8 mouse cellular contexts compared by ENCODE assay signal in genomic region chr4:154139671-154140181, GRCm38 (mm10). TPM values are rescaled to one million over a fixed set of nuclear protein-coding genes. Genes with fewer than 3 reads are reported as not detected.
DNase-seq lines count a peak whose midpoint lies in the region; ATAC-seq and TF ChIP-seq lines count a peak whose summit lies in the region.

No protein-coding gene starts in this region.

- no peak overlapping the region for H3K27ac ChIP-seq in kidney, adult 2 months (ENCODE audit: insufficient read depth, low read depth, low read length)
- H3K27ac ChIP-seq in cerebellum, adult 2 months (ENCODE audit: insufficient read depth, low read length) = no peak overlapping the region
- H3K27ac ChIP-seq in heart, postnatal 0 days (ENCODE audit: low read depth) = no peak overlapping the region
- no peak overlapping the region for H3K27ac ChIP-seq in liver, embryonic 13.5 days

- TF ChIP-seq EP300 in heart, postnatal 0 days (IDR thresholded peaks at IDR 0.05; ENCODE audit: low read depth) = no peak

- no peak for ATAC-seq in heart, postnatal 0 days (ENCODE audit: insufficient read depth, low read depth)
- ATAC-seq in liver, embryonic 13.5 days (ENCODE audit: low read depth) = no peak
- no peak for ATAC-seq in frontal cortex, adult (ENCODE audit: low TSS enrichment)

- peak; percentile 15 for DNase-seq in kidney, adult 2 months
- no peak for DNase-seq in kidney, adult 9 months
- peak; percentile 49 to 59 for DNase-seq in cerebellum, adult 2 months
- no peak for DNase-seq in heart, postnatal 0 days (ENCODE audit: low spot score)
- DNase-seq in liver, embryonic 13.5 days = no peak
- DNase-seq in yolk sac, embryonic 10.5 days (ENCODE audit: low spot score) = no peak
- no peak for DNase-seq in lung, postnatal 14 days

- H3K9ac ChIP-seq in heart, postnatal 0 days (replicated peaks; ENCODE audit: low read depth, low read length) = peak overlapping the region; percentile 47
- H3K9ac ChIP-seq in liver, embryonic 13.5 days = 0 out of 2 replicates have a peak overlapping the region, but pooled peaks have one; percentile 29

- TF ChIP-seq POLR2A in kidney, adult 2 months (IDR thresholded peaks at IDR 0.05; ENCODE audit: low read depth, low read length) = no peak
- TF ChIP-seq POLR2A in cerebellum, adult 2 months (IDR thresholded peaks at IDR 0.05; ENCODE audit: borderline replicate concordance, insufficient read depth, low read length) = no peak

- no peak for TF ChIP-seq CTCF in kidney, adult 2 months (conservative IDR thresholded peaks at IDR 0.05; ENCODE audit: insufficient read depth, insufficient read length, low read depth, low read length)
- no peak for TF ChIP-seq CTCF in cerebellum, adult 2 months (IDR thresholded peaks at IDR 0.05; ENCODE audit: borderline replicate concordance, insufficient read depth, low read depth, low read length)
- no peak for TF ChIP-seq CTCF in heart, postnatal 0 days (IDR thresholded peaks at IDR 0.05; ENCODE audit: low read depth)

- peaks cover 13% of the 10 kb centered on the region for H3K27me3 ChIP-seq in kidney, adult 2 months (replicated peaks; ENCODE audit: control insufficient read depth, insufficient read depth, low read length)
- H3K27me3 ChIP-seq in cerebellum, adult 2 months (ENCODE audit: control insufficient read depth, insufficient read depth, low read length) = no peaks in the 10 kb centered on the region; the same call in 1 of the 2 replicates
- peaks cover 67% of the 10 kb centered on the region for H3K27me3 ChIP-seq in heart, postnatal 0 days (ENCODE audit: control insufficient read depth, insufficient read depth, low read length)
- H3K27me3 ChIP-seq in liver, embryonic 13.5 days = peaks cover 74% of the 10 kb centered on the region

- H3K4me2 ChIP-seq in heart, postnatal 0 days (ENCODE audit: low read depth, low read length) = peak overlapping the region; percentile 91
- H3K4me2 ChIP-seq in liver, embryonic 13.5 days = peak overlapping the region; percentile 96

- H3K4me3 ChIP-seq in kidney, adult 2 months (ENCODE audit: insufficient read depth, low read depth, low read length) = peak overlapping the region; percentile 34
- H3K4me3 ChIP-seq in cerebellum, adult 2 months (replicated peaks; ENCODE audit: insufficient read depth, low read depth, low read length) = peak overlapping the region; percentile 55
- peak overlapping the region; percentile 59 for H3K4me3 ChIP-seq in heart, postnatal 0 days (ENCODE audit: low read depth, low read length)
- peak overlapping the region; percentile 86 for H3K4me3 ChIP-seq in liver, embryonic 13.5 days (replicated peaks)

- under 1% methylated on average over 50 of the region's 59 CpGs for WGBS in kidney, adult 2 months
- under 1% methylated on average over 56 of the region's 59 CpGs for WGBS in cerebellum, adult 2 months
- WGBS in heart, postnatal 0 days = under 1% methylated on average over 47 of the region's 59 CpGs
- WGBS in liver, embryonic 13.5 days (ENCODE audit: insufficient replicate concordance) = 1% methylated on average over 59 of the region's 59 CpGs

- no peaks in the 10 kb centered on the region for H3K36me3 ChIP-seq in kidney, adult 2 months (ENCODE audit: control insufficient read depth, insufficient read depth, low read length)
- no peaks in the 10 kb centered on the region for H3K36me3 ChIP-seq in heart, postnatal 0 days (replicated peaks; ENCODE audit: control insufficient read depth, insufficient read depth, low read length)
- H3K36me3 ChIP-seq in liver, embryonic 13.5 days = no peaks in the 10 kb centered on the region

- H3K4me1 ChIP-seq in kidney, adult 2 months (ENCODE audit: control insufficient read depth, insufficient read depth, low read length) = peaks cover 6% of the 10 kb centered on the region; the same call in 1 of the 2 replicates
- H3K4me1 ChIP-seq in cerebellum, adult 2 months (ENCODE audit: control insufficient read depth, insufficient read depth, low read length) = peaks cover 14% of the 10 kb centered on the region
- peaks cover 29% of the 10 kb centered on the region for H3K4me1 ChIP-seq in heart, postnatal 0 days (ENCODE audit: control insufficient read depth, insufficient read depth)
- peaks cover 46% of the 10 kb centered on the region for H3K4me1 ChIP-seq in liver, embryonic 13.5 days (replicated peaks)

- H3K9me3 ChIP-seq in heart, postnatal 0 days (replicated peaks; ENCODE audit: control insufficient read depth, low read length) = no peaks in the 10 kb centered on the region
- no peaks in the 10 kb centered on the region for H3K9me3 ChIP-seq in liver, embryonic 13.5 days (replicated peaks)

RNA-seq across cellular contexts. Expression of gene Trp73, which starts 0.3 kb away (rescaled TPM):
- polyA plus RNA-seq in kidney, adult 2 months (2012; rRNA removed) = 0.03 TPM in 2 replicates
- polyA plus RNA-seq in cerebellum, adult 2 months (2012; rRNA removed) = 1.7 and 2.6 TPM in 2 replicates
- total RNA-seq in heart, postnatal 0 days (2014; rRNA removed; ENCODE audit: low replicate concordance) = not detected in 2 replicates
- 0.08 TPM in 1 of 2 replicates, not detected in the other for polyA plus RNA-seq in heart, postnatal 0 days (2015; fragmentation: Nextera tagmentation; extraction: Ambion mirVana)
- polyA plus RNA-seq in liver, embryonic 13.5 days (2015; fragmentation: Nextera tagmentation; extraction: Ambion mirVana) = 0.17 TPM in 1 of 2 replicates, not detected in the other

RNA-seq across cellular contexts. Expression of gene Wrap73, which starts 2.4 kb away (rescaled TPM):
- 18.4 and 18.7 TPM in 2 replicates for polyA plus RNA-seq in kidney, adult 2 months (2012; rRNA removed)
- polyA plus RNA-seq in cerebellum, adult 2 months (2012; rRNA removed) = 55.6 and 60.3 TPM in 2 replicates
- total RNA-seq in heart, postnatal 0 days (2014; rRNA removed; ENCODE audit: low replicate concordance) = 18.5 and 24.0 TPM in 2 replicates
- polyA plus RNA-seq in heart, postnatal 0 days (2015; fragmentation: Nextera tagmentation; extraction: Ambion mirVana) = 14.3 and 16.6 TPM in 2 replicates
- polyA plus RNA-seq in liver, embryonic 13.5 days (2015; fragmentation: Nextera tagmentation; extraction: Ambion mirVana) = 26.9 and 29.9 TPM in 2 replicates

RNA-seq across cellular contexts. Expression of gene Tprgl, which starts 20.7 kb away (rescaled TPM):
- 173 and 177 TPM in 2 replicates for polyA plus RNA-seq in kidney, adult 2 months (2012; rRNA removed)
- polyA plus RNA-seq in cerebellum, adult 2 months (2012; rRNA removed) = 261 and 272 TPM in 2 replicates
- 116 and 146 TPM in 2 replicates for total RNA-seq in heart, postnatal 0 days (2014; rRNA removed; ENCODE audit: low replicate concordance)
- polyA plus RNA-seq in heart, postnatal 0 days (2015; fragmentation: Nextera tagmentation; extraction: Ambion mirVana) = 123 and 131 TPM in 2 replicates
- polyA plus RNA-seq in liver, embryonic 13.5 days (2015; fragmentation: Nextera tagmentation; extraction: Ambion mirVana) = 138 and 145 TPM in 2 replicates

RNA-seq across cellular contexts. Expression of gene Megf6, which starts 30.8 kb away (rescaled TPM):
- polyA plus RNA-seq in kidney, adult 2 months (2012; rRNA removed) = 0.55 and 1.2 TPM in 2 replicates
- 2.6 and 2.9 TPM in 2 replicates for polyA plus RNA-seq in cerebellum, adult 2 months (2012; rRNA removed)
- total RNA-seq in heart, postnatal 0 days (2014; rRNA removed; ENCODE audit: low replicate concordance) = 53.3 and 79.8 TPM in 2 replicates
- 11.6 and 12.9 TPM in 2 replicates for polyA plus RNA-seq in heart, postnatal 0 days (2015; fragmentation: Nextera tagmentation; extraction: Ambion mirVana)
- polyA plus RNA-seq in liver, embryonic 13.5 days (2015; fragmentation: Nextera tagmentation; extraction: Ambion mirVana) = 1.5 and 1.6 TPM in 2 replicates

Comparison
In these comparisons a context has a peak if more than half of its experiments do, and no peak if none do; other contexts are left out.
1. DNase-seq: peak in kidney, adult 2 months (single experiment) and cerebellum, adult 2 months (2 of 2); none in kidney, adult 9 months (single experiment), heart, postnatal 0 days (single experiment), liver, embryonic 13.5 days (single experiment), yolk sac, embryonic 10.5 days (single experiment) and lung, postnatal 14 days (single experiment).
2. H3K4me3 ChIP-seq: peak in every context shown above with its lines; median percentile 86 in liver, embryonic 13.5 days; 59 in heart, postnatal 0 days; 55 in cerebellum, adult 2 months; 34 in kidney, adult 2 months.